Mouse (Mus musculus): ENCODE data around the gene Ccl24. TPM values are rescaled to one million over a fixed set of nuclear protein-coding genes. Genes with fewer than 3 reads are reported as not detected.

Ccl24 gene
- total RNA-seq, 2 experiments from 2014 or later: 0.28 TPM; not detected in 1

Other genes with a start within 250 kb of the Ccl24 start
- under 1 TPM in 1 of 2 experiments, not detected in 1; 0.65 TPM for gene Fkbp6, start 223.0 kb downstream of the Ccl24 start, total RNA-seq (2021)
- not detected for gene Trim50, start 219.8 kb downstream of the Ccl24 start, total RNA-seq (2021)
- 10 to 100 TPM; 20.4 to 25.7 TPM for gene Nsun5, start 203.1 kb downstream of the Ccl24 start, total RNA-seq (2021)
- gene Pom121, start 178.5 kb downstream of the Ccl24 start, total RNA-seq (2021): 10 to 100 TPM; 37.5 to 39.1 TPM
- gene Hip1, start 27.9 kb downstream of the Ccl24 start, total RNA-seq (2021): 10 to 100 TPM; 80.5 to 85.2 TPM
- gene Ccl26, start 9.5 kb downstream of the Ccl24 start, total RNA-seq (2021): not detected
- 10 to 100 TPM; 77.6 to 82.7 TPM for gene Rhbdd2, start 59.6 kb upstream of the Ccl24 start, total RNA-seq (2021)
- gene Por, start 97.0 kb upstream of the Ccl24 start, total RNA-seq (2021): 10 to 100 TPM; 68.2 to 70.0 TPM
- gene Tmem120a, start 171.4 kb upstream of the Ccl24 start, total RNA-seq (2021): 10 to 100 TPM; 20.7 to 22.0 TPM
- gene Styxl1, start 205.3 kb upstream of the Ccl24 start, total RNA-seq (2021): not detected
- gene Mdh2, start 205.4 kb upstream of the Ccl24 start, total RNA-seq (2021): 100 to 1,000 TPM; 476 to 478 TPM
- gene Srrm3, start 233.8 kb upstream of the Ccl24 start, total RNA-seq (2021): 10 to 100 TPM; 73.7 to 79.8 TPM